Mouse (Mus musculus) MEL (cell line): ENCODE results near the gene Plxna4. TPM values are rescaled to one million over a fixed set of nuclear protein-coding genes. Genes with fewer than 3 reads are reported as not detected.

Source experiments
- DNase-seq: peaks from one replicate; pipeline ENCODE4 v3.0.0; 2011; ENCODE audit warnings: low read depth, low spot score
- H3K27ac ChIP-seq: 2 replicates; pipeline ENCODE4 v1.5.1; 2012; ENCODE audit warnings: low read depth, mild to moderate bottlenecking, control low read depth, low read length, moderate library complexity; ENCODE audit not compliant: control insufficient read depth
- H3K27me3 ChIP-seq, 2 experiments: fragments of 150-350 bp in 1 of 2; sonication (generic) in 1 of 2; 2 replicates each; pipeline ENCODE4 v1.6.1; 2012; ENCODE audit warnings: low read length in 2 of 2, mild to moderate bottlenecking in 2 of 2, improper control_type of control experiment in 1 of 2, moderate library complexity in 1 of 2; ENCODE audit not compliant: insufficient read depth in 2 of 2, control insufficient read depth in 1 of 2
- H3K36me3 ChIP-seq, 2 experiments: 2 replicates each; pipeline ENCODE4 v1.6.1; 2012 to 2014; ENCODE audit warnings: low read length in 2 of 2, improper control_type of control experiment in 1 of 2, inconsistent platforms in 1 of 2, mild to moderate bottlenecking in 1 of 2; ENCODE audit not compliant: insufficient read depth in 2 of 2, control insufficient read depth in 1 of 2
- H3K4me1 ChIP-seq, 2 experiments: fragments of 150-350 bp in 1 of 2; sonication (generic) in 1 of 2; 2 replicates each; pipeline ENCODE4 v1.6.1; 2012; ENCODE audit warnings: low read length in 2 of 2, improper control_type of control experiment in 1 of 2, mild to moderate bottlenecking in 1 of 2; ENCODE audit not compliant: insufficient read depth in 2 of 2, control insufficient read depth in 1 of 2
- H3K4me3 ChIP-seq, 2 experiments: fragments of 150-350 bp in 1 of 2; sonication (generic) in 1 of 2; 2 replicates each; pipeline ENCODE4 v1.5.1; 2012; ENCODE audit warnings: low read depth in 2 of 2, low read length in 2 of 2, mild to moderate bottlenecking in 2 of 2, moderate library complexity in 2 of 2, control low read depth in 1 of 2, improper control_type of control experiment in 1 of 2; ENCODE audit not compliant: control insufficient read depth in 1 of 2, insufficient read depth in 1 of 2
- H3K79me2 ChIP-seq: 2 replicates; pipeline ENCODE4 v1.6.1; 2012; ENCODE audit warnings: mild to moderate bottlenecking, low read length, moderate library complexity; ENCODE audit not compliant: control insufficient read depth, poor library complexity, insufficient read depth
- H3K9ac ChIP-seq: 2 replicates; pipeline ENCODE4 v1.6.1; 2012; ENCODE audit warnings: low read depth, mild to moderate bottlenecking, control low read depth, low read length, moderate library complexity; ENCODE audit not compliant: control insufficient read depth, poor library complexity, severe bottlenecking
- H3K9me3 ChIP-seq: fragments of 150-350 bp; sonication (generic); replicated peaks from 2 replicates; pipeline ENCODE4 v1.6.1; 2012; ENCODE audit warnings: mild to moderate bottlenecking, low read length, improper control_type of control experiment, moderate library complexity; ENCODE audit not compliant: insufficient read depth
- BHLHE40 ChIP-seq: IDR thresholded peaks from 2 replicates; pipeline ENCODE4 v1.6.1; 2012; ENCODE audit warnings: low read depth, mild to moderate bottlenecking, inconsistent platforms, low read length, improper control_type of control experiment, borderline replicate concordance
- CHD1 ChIP-seq: IDR thresholded peaks from 2 replicates; pipeline ENCODE4 v1.6.1; 2012; ENCODE audit warnings: low read depth, mild to moderate bottlenecking, inconsistent platforms, low read length, improper control_type of control experiment
- CHD2 ChIP-seq: IDR thresholded peaks from 2 replicates; pipeline ENCODE4 v1.6.1; 2011; ENCODE audit warnings: low read length, improper control_type of control experiment
- ELF1 ChIP-seq: IDR thresholded peaks from 2 replicates; pipeline ENCODE4 v1.6.1; 2014; ENCODE audit warnings: low read depth, mild to moderate bottlenecking, inconsistent platforms, low read length, improper control_type of control experiment, moderate library complexity
- EP300 ChIP-seq, 2 experiments: IDR thresholded peaks; 2 replicates each; pipeline ENCODE4 v1.6.1; 2011; ENCODE audit warnings: improper control_type of control experiment in 2 of 2, low read length in 2 of 2, low read depth in 1 of 2, mild to moderate bottlenecking in 1 of 2
- ETS1 ChIP-seq: IDR thresholded peaks from 2 replicates; pipeline ENCODE4 v1.6.1; 2012; ENCODE audit warnings: low read depth, mild to moderate bottlenecking, inconsistent platforms, low read length, improper control_type of control experiment, moderate library complexity
- GATA1 ChIP-seq: IDR thresholded peaks from 2 replicates; pipeline ENCODE4 v1.6.1; 2011; ENCODE audit warnings: low read depth, low read length, improper control_type of control experiment
- HCFC1 ChIP-seq: IDR thresholded peaks from 2 replicates; pipeline ENCODE4 v1.6.1; 2012; ENCODE audit warnings: low read depth, mild to moderate bottlenecking, inconsistent platforms, low read length, improper control_type of control experiment, moderate library complexity
- JUND ChIP-seq: IDR thresholded peaks from 2 replicates; pipeline ENCODE4 v1.6.1; 2011; ENCODE audit warnings: low read depth, mild to moderate bottlenecking, improper control_type of control experiment, low read length
- KAT2A ChIP-seq: conservative IDR thresholded peaks from 2 replicates; pipeline ENCODE4 v1.6.1; 2012; ENCODE audit warnings: low read depth, low read length, improper control_type of control experiment, inconsistent platforms
- MAFK ChIP-seq: IDR thresholded peaks from 2 replicates; pipeline ENCODE4 v1.6.1; 2011; ENCODE audit warnings: low read depth, mild to moderate bottlenecking, low read length, improper control_type of control experiment, borderline replicate concordance
- MEF2A ChIP-seq: IDR thresholded peaks from 2 replicates; pipeline ENCODE4 v1.6.1; 2014; ENCODE audit warnings: low read depth, mild to moderate bottlenecking, inconsistent platforms, low read length, improper control_type of control experiment; ENCODE audit not compliant: poor library complexity, insufficient replicate concordance, severe bottlenecking; ENCODE audit errors: extremely low read depth
- MXI1 ChIP-seq: IDR thresholded peaks from 2 replicates; pipeline ENCODE4 v1.6.1; 2011; ENCODE audit warnings: mild to moderate bottlenecking, low read depth, low read length, improper control_type of control experiment
- MYC ChIP-seq: IDR thresholded peaks from 2 replicates; pipeline ENCODE4 v1.6.1; 2011; ENCODE audit warnings: low read depth, mild to moderate bottlenecking, low read length, improper control_type of control experiment, moderate library complexity
- NELFE ChIP-seq: IDR thresholded peaks from 2 replicates; pipeline ENCODE4 v1.6.1; 2011; ENCODE audit warnings: low read depth, low read length, improper control_type of control experiment
- NRF1 ChIP-seq: IDR thresholded peaks from 2 replicates; pipeline ENCODE4 v1.6.1; 2014; ENCODE audit warnings: low read depth, mild to moderate bottlenecking, inconsistent platforms, low read length, improper control_type of control experiment, moderate library complexity; ENCODE audit not compliant: poor library complexity, insufficient read depth, severe bottlenecking
- POLR2A ChIP-seq, 2 experiments: IDR thresholded peaks; 2 replicates each; pipeline ENCODE4 v1.6.1; 2011 to 2012; ENCODE audit warnings: low read length in 2 of 2, mild to moderate bottlenecking in 2 of 2, control low read depth in 1 of 2, improper control_type of control experiment in 1 of 2, low read depth in 1 of 2, moderate library complexity in 1 of 2; ENCODE audit not compliant: control insufficient read depth in 1 of 2, insufficient read depth in 1 of 2, poor library complexity in 1 of 2
- POLR2AphosphoS2 ChIP-seq: IDR thresholded peaks from 2 replicates; pipeline ENCODE4 v1.6.1; 2011; ENCODE audit warnings: low read length, improper control_type of control experiment
- POLR2AphosphoS5 ChIP-seq: IDR thresholded peaks from 2 replicates; pipeline ENCODE4 v1.6.1; 2012; ENCODE audit warnings: low read depth, borderline replicate concordance, mild to moderate bottlenecking, inconsistent platforms, low read length, moderate library complexity, mixed read lengths
- RAD21 ChIP-seq: IDR thresholded peaks from 2 replicates; pipeline ENCODE4 v1.6.1; 2011; ENCODE audit warnings: mild to moderate bottlenecking, low read depth, low read length, improper control_type of control experiment
- SMC3 ChIP-seq: IDR thresholded peaks from 2 replicates; pipeline ENCODE4 v1.6.1; 2011; ENCODE audit warnings: low read depth, low read length, improper control_type of control experiment
- TBP ChIP-seq: IDR thresholded peaks from 2 replicates; pipeline ENCODE4 v1.8.0; 2011; ENCODE audit warnings: low read depth, low read length, improper control_type of control experiment
- TCF12 ChIP-seq: IDR thresholded peaks from 2 replicates; pipeline ENCODE4 v1.6.1; 2014; ENCODE audit warnings: low read depth, mild to moderate bottlenecking, inconsistent platforms, low read length, improper control_type of control experiment, moderate library complexity
- UBTF ChIP-seq: IDR thresholded peaks from 2 replicates; pipeline ENCODE4 v1.6.1; 2012; ENCODE audit warnings: low read depth, mild to moderate bottlenecking, inconsistent platforms, low read length, improper control_type of control experiment, moderate library complexity, borderline replicate concordance; ENCODE audit not compliant: insufficient read depth
- USF1 ChIP-seq: IDR thresholded peaks from 2 replicates; pipeline ENCODE4 v1.6.1; 2014; ENCODE audit warnings: low read depth, mild to moderate bottlenecking, inconsistent platforms, low read length, improper control_type of control experiment, moderate library complexity
- USF2 ChIP-seq, 2 experiments: IDR thresholded peaks; 2 replicates each; pipeline ENCODE4 v1.6.1; 2011 to 2012; ENCODE audit warnings: improper control_type of control experiment in 2 of 2, low read length in 2 of 2, borderline replicate concordance in 1 of 2, inconsistent platforms in 1 of 2, low read depth in 1 of 2, mild to moderate bottlenecking in 1 of 2; ENCODE audit not compliant: insufficient read depth in 1 of 2
- ZC3H11A ChIP-seq: IDR thresholded peaks from 2 replicates; pipeline ENCODE4 v1.6.1; 2012; ENCODE audit warnings: low read depth, mild to moderate bottlenecking, inconsistent platforms, low read length, improper control_type of control experiment
- polyA plus RNA-seq, 2 experiments: library from polyadenylated mRNA; stranded (reverse) in 1 of 2; unstranded in 1 of 2; fragments of >175 nt in 1 of 2; fragments of >200 nt in 1 of 2; gene quantifications; 2 replicates each; pipeline versions ENCODE4 v1.2.1 to v1.2.4; 2012; ENCODE audit warnings: low replicate concordance in 2 of 2, low read depth in 1 of 2; ENCODE audit not compliant: insufficient read length in 2 of 2, insufficient read depth in 1 of 2, missing spikeins in 1 of 2
- total RNA-seq: library from RNA; depleted of rRNA; stranded (reverse); fragments of 300-350 nt; gene quantifications from 2 replicates; pipeline ENCODE4 v1.2.3, GENCODE M21; 2012

Plxna4 gene
- total and polyA plus RNA-seq, 3 experiments, result 0.01 TPM; not detected in 2

- no peaks in the 10 kb centered on the region for H3K27me3 ChIP-seq
Observed at GRCm38 (mm10) chr6:32444393-32444792, 143.6 kb downstream of the Plxna4 start.

GRCm38 (mm10) chr6:32443679-32444078, 144.3 kb downstream of the Plxna4 start:
- Histone ChIP-seq H3K4me3 (no peak overlapping the region), H3K79me2 (no peaks in the 10 kb centered on the region), H3K36me3 (no peaks in the 10 kb centered on the region), H3K9me3 (no peaks in the 10 kb centered on the region), H3K9ac (no peak overlapping the region), H3K4me1 (no peaks in the 10 kb centered on the region), H3K27me3 (no peaks in the 10 kb centered on the region), H3K27ac (no peak overlapping the region)
- DNase-seq, result no peak
- TF ChIP-seq KAT2A, result no peak
- no peak for TF ChIP-seq USF2 (IDR thresholded peaks at IDR 0.05; ENCODE audit: borderline replicate concordance in 1 of 2, insufficient read depth in 1 of 2, low read depth in 1 of 2, low read length in 2 of 2)
- TF ChIP-seq POLR2AphosphoS5, result no peak
- no peak for TF ChIP-seq JUND
- TF ChIP-seq MYC, result no peak
- TF ChIP-seq POLR2AphosphoS2, result no peak
- no peak for TF ChIP-seq HCFC1
- no peak for TF ChIP-seq CHD1
- TF ChIP-seq CHD2, result no peak
- no peak for TF ChIP-seq USF1
- TF ChIP-seq SMC3, result no peak
- TF ChIP-seq TCF12, result no peak
- TF ChIP-seq ETS1, result no peak
- TF ChIP-seq NELFE, result no peak
- no peak for TF ChIP-seq TBP
- no peak for TF ChIP-seq RAD21

More at GRCm38 (mm10) chr6:32444393-32444792, 143.6 kb downstream of the Plxna4 start:
- no peak for DNase-seq
- Histone ChIP-seq H3K9ac (no peak overlapping the region), H3K4me1 (no peaks in the 10 kb centered on the region), H3K27ac (no peak overlapping the region), H3K79me2 (no peaks in the 10 kb centered on the region), H3K4me3 (no peak overlapping the region), H3K36me3 (no peaks in the 10 kb centered on the region), H3K9me3 (no peaks in the 10 kb centered on the region)
- TF ChIP-seq POLR2A (IDR thresholded peaks at IDR 0.05; ENCODE audit: control insufficient read depth in 1 of 2, insufficient read depth in 1 of 2, low read depth in 1 of 2, low read length in 2 of 2, poor library complexity in 1 of 2) (no peak), KAT2A (no peak), UBTF (no peak), BHLHE40 (no peak), NRF1 (no peak), ELF1 (no peak), NELFE (no peak), EP300 (IDR thresholded peaks at IDR 0.05; ENCODE audit: low read depth in 1 of 2, low read length in 2 of 2) (no peak), MAFK (no peak), MYC (no peak), POLR2AphosphoS5 (no peak), TCF12 (no peak), GATA1 (no peak), ETS1 (no peak), MXI1 (no peak), ZC3H11A (no peak), MEF2A (no peak)
